Mouse (Mus musculus) intestine, postnatal 0 days (tissue): ENCODE measurements around the gene Olfr1364. TPM values are rescaled to one million over a fixed set of nuclear protein-coding genes. Genes with fewer than 3 reads are reported as not detected.

ENCODE experiments used
- ATAC-seq: fragments of 200-750 bp; cut with Nextera tagmentation; 2 replicates; pipeline ENCODE4 v1.8.0; 2017; ENCODE audit warnings: mild to moderate bottlenecking, moderate TSS enrichment, moderate library complexity
- H3K27ac ChIP-seq: fragments of 300-500 bp; sonication (generic); 2 replicates; pipeline ENCODE4 v1.5.1; 2014; ENCODE audit warnings: mild to moderate bottlenecking, low read depth, low read length, moderate library complexity
- H3K27me3 ChIP-seq: fragments of 300-500 bp; sonication (generic); replicated peaks from 2 replicates; pipeline ENCODE4 v1.6.1; 2014; ENCODE audit warnings: low read length, mixed read lengths; ENCODE audit not compliant: control insufficient read depth, insufficient read depth
- H3K36me3 ChIP-seq: fragments of 300-500 bp; sonication (generic); 2 replicates; pipeline ENCODE4 v1.6.1; 2014; ENCODE audit warnings: mild to moderate bottlenecking, moderate library complexity; ENCODE audit not compliant: control insufficient read depth, insufficient read depth
- H3K4me1 ChIP-seq: fragments of 300-500 bp; sonication (generic); replicated peaks from 2 replicates; pipeline ENCODE4 v1.6.1; 2014; ENCODE audit warnings: antibody characterized with exemption, low read length, mixed read lengths; ENCODE audit not compliant: control insufficient read depth, insufficient read depth
- H3K4me2 ChIP-seq: fragments of 300-500 bp; sonication (generic); replicated peaks from 2 replicates; pipeline ENCODE4 v1.6.1; 2014; ENCODE audit warnings: low read depth, mild to moderate bottlenecking, moderate library complexity
- H3K4me3 ChIP-seq: fragments of 300-500 bp; sonication (generic); 2 replicates; pipeline ENCODE4 v1.5.1; 2014; ENCODE audit warnings: low read depth, low read length
- H3K9ac ChIP-seq: fragments of 300-500 bp; sonication (generic); 2 replicates; pipeline ENCODE4 v1.6.1; 2014; ENCODE audit warnings: mild to moderate bottlenecking, low read depth, low read length
- H3K9me3 ChIP-seq: fragments of 300-500 bp; sonication (generic); 2 replicates; pipeline ENCODE4 v1.6.1; 2016; ENCODE audit warnings: mixed run types; ENCODE audit not compliant: control insufficient read depth
- CTCF ChIP-seq: sonication (generic); IDR thresholded peaks from 2 replicates; pipeline ENCODE4 v1.5.1; 2016; ENCODE audit warnings: low read depth, mild to moderate bottlenecking, control low read depth, antibody characterized with exemption, moderate library complexity
- WGBS: fragments of 180-500 bp; shearing (Covaris S2); extraction: QIAGEN DNeasy Blood & Tissue Kit; methylation state at CpG from one replicate; pipeline ENCODE4 v1.1.7; 2014; 5-methylcytosine and 5-hydroxymethylcytosine counted together
- polyA plus RNA-seq: library from polyadenylated mRNA; unstranded; fragments of >200 nt; fragmentation: Nextera tagmentation; extraction: Ambion mirVana; gene quantifications from 2 replicates; pipeline ENCODE4 v1.2.1, GENCODE M21; 2015

The Olfr1364 gene
- polyA plus RNA-seq: not detected in 2 replicates

- ATAC-seq: no peak
- 88% methylated on average over 2 of the region's 2 CpGs for WGBS
- Histone ChIP-seq H3K27ac (no peak within 1 kb of the TSS), H3K9me3 (no peaks in the 10 kb centered on the region), H3K4me2 (no peak within 1 kb of the TSS), H3K27me3 (no peaks in the 10 kb centered on the region), H3K4me1 (no peaks in the 10 kb centered on the region), H3K9ac (no peak within 1 kb of the TSS), H3K36me3 (no peaks in the 10 kb centered on the region), H3K4me3 (no peak within 1 kb of the TSS)
- TF ChIP-seq CTCF: no peak
Measured at GRCm38 (mm10) chr13:21581659-21582058, at the start of gene Olfr1364. Gene Olfr1364 (minus strand): TSS chr13:21581759.

GRCm38 (mm10) chr13:21613922-21614321 lies 32.4 kb upstream of the Olfr1364 start, which contains the start of gene Olfr1362:
Gene Olfr1362 (minus strand): TSS chr13:21614022.
- Histone ChIP-seq H3K36me3 (no peaks in the 10 kb centered on the region), H3K27me3 (no peaks in the 10 kb centered on the region), H3K4me2 (no peak within 1 kb of the TSS), H3K27ac (no peak within 1 kb of the TSS), H3K4me1 (no peaks in the 10 kb centered on the region), H3K9me3 (no peaks in the 10 kb centered on the region), H3K4me3 (no peak within 1 kb of the TSS), H3K9ac (no peak within 1 kb of the TSS)
- no peak for TF ChIP-seq CTCF
- no peak for ATAC-seq

GRCm38 (mm10) chr13:21591618-21592017 lies 10.1 kb upstream of the Olfr1364 start:
- no peak overlapping the region for H3K27ac ChIP-seq
- H3K9ac ChIP-seq: no peak overlapping the region
- TF ChIP-seq CTCF: no peak
- ATAC-seq: no peak
- H3K4me1 ChIP-seq: no peaks in the 10 kb centered on the region
- no peak overlapping the region for H3K4me2 ChIP-seq
- no peak overlapping the region for H3K4me3 ChIP-seq
- no peaks in the 10 kb centered on the region for H3K27me3 ChIP-seq
- WGBS: 69% methylated on average over 2 of the region's 2 CpGs
- no peaks in the 10 kb centered on the region for H3K36me3 ChIP-seq
- H3K9me3 ChIP-seq: no peaks in the 10 kb centered on the region

- ATAC-seq: no peak
- H3K4me2 ChIP-seq: no peak within 1 kb of the TSS
- H3K9me3 ChIP-seq: no peaks in the 10 kb centered on the region
- WGBS: 37% methylated on average over 1 of the region's 1 CpGs
- H3K4me3 ChIP-seq: no peak within 1 kb of the TSS
- TF ChIP-seq CTCF: no peak
- no peak within 1 kb of the TSS for H3K9ac ChIP-seq
- no peaks in the 10 kb centered on the region for H3K36me3 ChIP-seq
- H3K27me3 ChIP-seq: no peaks in the 10 kb centered on the region
- no peaks in the 10 kb centered on the region for H3K4me1 ChIP-seq
- no peak within 1 kb of the TSS for H3K27ac ChIP-seq
Measured at GRCm38 (mm10) chr13:21559793-21560192, 21.8 kb downstream of the Olfr1364 start, which contains the start of gene Olfr1535. Gene Olfr1535 (minus strand): TSS chr13:21559893.

- TF ChIP-seq CTCF: no peak
- Histone ChIP-seq H3K4me2 (no peak overlapping the region), H3K36me3 (no peaks in the 10 kb centered on the region), H3K27ac (no peak overlapping the region), H3K9me3 (no peaks in the 10 kb centered on the region), H3K4me1 (no peaks in the 10 kb centered on the region), H3K9ac (no peak overlapping the region), H3K4me3 (no peak overlapping the region), H3K27me3 (no peaks in the 10 kb centered on the region)
- WGBS: 34% methylated on average over 3 of the region's 3 CpGs
- no peak for ATAC-seq
Measured at GRCm38 (mm10) chr13:21550416-21551110, 31.0 kb downstream of the Olfr1364 start.

- no peak for TF ChIP-seq CTCF
- no peak overlapping the region for H3K9ac ChIP-seq
- H3K9me3 ChIP-seq: no peaks in the 10 kb centered on the region
- no peaks in the 10 kb centered on the region for H3K4me1 ChIP-seq
- no peak overlapping the region for H3K4me2 ChIP-seq
- no peak overlapping the region for H3K4me3 ChIP-seq
- H3K27me3 ChIP-seq: no peaks in the 10 kb centered on the region
- WGBS: 89% methylated on average over 3 of the region's 3 CpGs
- H3K27ac ChIP-seq: no peak overlapping the region
- no peaks in the 10 kb centered on the region for H3K36me3 ChIP-seq
- ATAC-seq: no peak
Measured at GRCm38 (mm10) chr13:21549487-21549886, 32.1 kb downstream of the Olfr1364 start.

- H3K9me3 ChIP-seq: no peaks in the 10 kb centered on the region
Measured at GRCm38 (mm10) chr13:21542708-21543107, 38.9 kb downstream of the Olfr1364 start, which contains the start of gene Olfr1366. Gene Olfr1366 (minus strand): TSS chr13:21542808.

More at GRCm38 (mm10) chr13:21542708-21543107, 38.9 kb downstream of the Olfr1364 start, which contains the start of gene Olfr1366:
- no peaks in the 10 kb centered on the region for H3K36me3 ChIP-seq
- no peaks in the 10 kb centered on the region for H3K27me3 ChIP-seq
- no peak within 1 kb of the TSS for H3K4me2 ChIP-seq
- H3K4me1 ChIP-seq: no peaks in the 10 kb centered on the region
- WGBS: 75% methylated on average over 1 of the region's 1 CpGs
- TF ChIP-seq CTCF: no peak
- no peak within 1 kb of the TSS for H3K4me3 ChIP-seq
- H3K9ac ChIP-seq: no peak within 1 kb of the TSS
- ATAC-seq: no peak
- no peak within 1 kb of the TSS for H3K27ac ChIP-seq
